ENCODE assay signal across 8 mouse cellular contexts in the genomic region with DNA sequence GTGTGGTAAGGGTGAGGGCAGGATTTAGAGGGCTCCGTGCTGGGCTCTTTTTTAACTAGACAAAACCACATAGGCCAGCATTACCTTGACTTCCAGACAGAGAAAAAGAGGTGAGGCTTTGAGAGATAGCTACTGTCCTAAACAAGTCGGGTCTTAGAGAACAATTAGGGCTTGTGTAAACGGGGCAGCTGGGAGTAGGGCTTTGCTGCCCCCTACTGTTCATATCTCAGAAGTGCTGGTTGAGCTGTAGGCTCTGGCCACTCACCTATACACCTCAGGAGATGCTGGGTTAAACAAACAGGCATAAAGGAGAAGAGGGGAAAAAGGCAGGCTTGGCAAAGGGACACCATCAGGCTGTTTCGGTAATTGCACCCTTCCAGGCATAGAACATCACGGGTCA. TPM values are rescaled to one million over a fixed set of nuclear protein-coding genes. Genes with fewer than 3 reads are reported as not detected.
DNase-seq lines count a peak whose midpoint lies in the region; ATAC-seq and TF ChIP-seq lines count a peak whose summit lies in the region.

No protein-coding gene starts in this region.

- H3K9ac ChIP-seq in heart, postnatal 0 days (replicated peaks; ENCODE audit: low read depth, low read length), result no peak overlapping the region
- H3K9ac ChIP-seq in liver, postnatal 0 days (replicated peaks), result no peak overlapping the region
- no peak overlapping the region for H3K9ac ChIP-seq in neural tube, embryonic 15.5 days (replicated peaks)

- peak; percentile 28 for ATAC-seq in activated CD4-positive, CD25-positive, alpha-beta regulatory T cell, adult 4 months
- peak; percentile 48 for ATAC-seq in heart, postnatal 0 days (ENCODE audit: insufficient read depth, low read depth)
- peak; percentile 51; the same call in 1 of the 2 replicates for ATAC-seq in liver, postnatal 0 days
- ATAC-seq in neural tube, embryonic 15.5 days (ENCODE audit: low FRiP score), result peak; percentile 65; the same call in 1 of the 2 replicates

- H3K4me3 ChIP-seq in heart, postnatal 0 days (ENCODE audit: low read depth, low read length), result no peak overlapping the region
- no peak overlapping the region for H3K4me3 ChIP-seq in liver, postnatal 0 days (ENCODE audit: low read depth, low read length)
- no peak overlapping the region for H3K4me3 ChIP-seq in neural tube, embryonic 15.5 days (replicated peaks)

- H3K36me3 ChIP-seq in heart, postnatal 0 days (replicated peaks; ENCODE audit: control insufficient read depth, insufficient read depth, low read length), result no peaks in the 10 kb centered on the region
- H3K36me3 ChIP-seq in liver, postnatal 0 days (replicated peaks; ENCODE audit: insufficient read depth, low read length), result no peaks in the 10 kb centered on the region
- H3K36me3 ChIP-seq in neural tube, embryonic 15.5 days, result no peaks in the 10 kb centered on the region

- no peaks in the 10 kb centered on the region for H3K27me3 ChIP-seq in heart, postnatal 0 days (ENCODE audit: control insufficient read depth, insufficient read depth, low read length)
- H3K27me3 ChIP-seq in liver, postnatal 0 days (ENCODE audit: insufficient read depth, low read length), result no peaks in the 10 kb centered on the region
- no peaks in the 10 kb centered on the region for H3K27me3 ChIP-seq in neural tube, embryonic 15.5 days (replicated peaks)

- no peaks in the 10 kb centered on the region for H3K9me3 ChIP-seq in heart, postnatal 0 days (replicated peaks; ENCODE audit: control insufficient read depth, low read length)
- H3K9me3 ChIP-seq in liver, postnatal 0 days (ENCODE audit: low read length), result no peaks in the 10 kb centered on the region
- no peaks in the 10 kb centered on the region for H3K9me3 ChIP-seq in neural tube, embryonic 15.5 days (replicated peaks)

- TF ChIP-seq CTCF in heart, postnatal 0 days (IDR thresholded peaks at IDR 0.05; ENCODE audit: low read depth), result peak; percentile 78
- peak; percentile 83 for TF ChIP-seq CTCF in liver, postnatal 0 days (IDR thresholded peaks at IDR 0.05; ENCODE audit: low read depth)

- peak; percentile 56 for DNase-seq in CD4-positive helper T cell, adult 2 months (ENCODE audit: low read depth, low spot score)
- peak; percentile 72 for DNase-seq in embryo, embryonic 11 days
- peak; percentile 76 for DNase-seq in heart, postnatal 0 days (ENCODE audit: low spot score)
- peak; percentile 52 to 73 for DNase-seq in kidney, postnatal 36 days
- DNase-seq in liver, postnatal 0 days, result peak; percentile 56
- DNase-seq in thymus, postnatal 4 days, result peak; percentile 75

- no peaks in the 10 kb centered on the region for H3K4me1 ChIP-seq in heart, postnatal 0 days (ENCODE audit: control insufficient read depth, insufficient read depth)
- H3K4me1 ChIP-seq in liver, postnatal 0 days (ENCODE audit: insufficient read depth), result no peaks in the 10 kb centered on the region
- H3K4me1 ChIP-seq in neural tube, embryonic 15.5 days, result peaks cover 12% of the 10 kb centered on the region

- 6% methylated on average over 5 of the region's 5 CpGs for WGBS in heart, postnatal 0 days
- 4% methylated on average over 5 of the region's 5 CpGs for WGBS in liver, postnatal 0 days (ENCODE audit: insufficient replicate concordance)
- WGBS in neural tube, embryonic 15.5 days, result 9% methylated on average over 5 of the region's 5 CpGs

- H3K4me2 ChIP-seq in heart, postnatal 0 days (ENCODE audit: low read depth, low read length), result no peak overlapping the region
- H3K4me2 ChIP-seq in liver, postnatal 0 days (ENCODE audit: low read depth, low read length), result no peak overlapping the region
- no peak overlapping the region for H3K4me2 ChIP-seq in neural tube, embryonic 15.5 days

- H3K27ac ChIP-seq in heart, postnatal 0 days (ENCODE audit: low read depth), result no peak overlapping the region
- no peak overlapping the region for H3K27ac ChIP-seq in liver, postnatal 0 days (ENCODE audit: low read depth)
- no peak overlapping the region for H3K27ac ChIP-seq in neural tube, embryonic 15.5 days (replicated peaks)

- no peak for TF ChIP-seq EP300 in heart, postnatal 0 days (IDR thresholded peaks at IDR 0.05; ENCODE audit: low read depth)
- no peak for TF ChIP-seq EP300 in liver, postnatal 0 days (IDR thresholded peaks at IDR 0.05; ENCODE audit: low read depth)

RNA-seq across cellular contexts. Expression of a gene that starts 34.3 kb away (rescaled TPM):
- 1 to 10 TPM; 3.6 TPM for polyA plus RNA-seq in activated CD4-positive, CD25-positive, alpha-beta regulatory T cell, adult 4 months (2017; shearing (Covaris generic))
- 28.9 and 39.4 TPM in 2 replicates for total RNA-seq in heart, postnatal 0 days (2014; rRNA removed; ENCODE audit: low replicate concordance)
- 5.8 and 6.8 TPM in 2 replicates for polyA plus RNA-seq in heart, postnatal 0 days (2015; fragmentation: Nextera tagmentation; extraction: Ambion mirVana)
- 3.7 and 3.8 TPM in 2 replicates for polyA plus RNA-seq in liver, postnatal 0 days (2015; fragmentation: Nextera tagmentation; extraction: Ambion mirVana)
- 39.8 and 45.4 TPM in 2 replicates for polyA plus RNA-seq in neural tube, embryonic 15.5 days (2015; fragmentation: Nextera tagmentation; extraction: Ambion mirVana)
